Mouse (Mus musculus) heart, embryonic 12.5 days (tissue): Measurements from ENCODE around the gene B3gnt6. TPM values are rescaled to one million over a fixed set of nuclear protein-coding genes. Genes with fewer than 3 reads are reported as not detected.
A peak's percentile ranks its signal among the peaks of the same experiment; 100 is the strongest.

Experiments
- ATAC-seq: fragments of 200-750 bp; cut with Nextera tagmentation; 2 replicates; pipeline ENCODE4 v1.8.0; 2017; ENCODE audit warnings: moderate TSS enrichment, moderate library complexity; ENCODE audit not compliant: insufficient number of reproducible peaks, low FRiP score
- H3K27ac ChIP-seq: fragments of 300-500 bp; sonication (generic); 2 replicates; pipeline ENCODE4 v1.5.1; 2016; ENCODE audit warnings: mild to moderate bottlenecking, moderate library complexity; ENCODE audit not compliant: poor library complexity, severe bottlenecking
- H3K27me3 ChIP-seq: fragments of 300-500 bp; sonication (generic); replicated peaks from 2 replicates; pipeline ENCODE4 v1.6.1; 2016; ENCODE audit warnings: mild to moderate bottlenecking, moderate library complexity
- H3K36me3 ChIP-seq: fragments of 300-500 bp; sonication (generic); 2 replicates; pipeline ENCODE4 v1.6.1; 2016; ENCODE audit warnings: mild to moderate bottlenecking, moderate library complexity
- H3K4me1 ChIP-seq: fragments of 300-500 bp; sonication (generic); replicated peaks from 2 replicates; pipeline ENCODE4 v1.6.1; 2016; ENCODE audit warnings: mild to moderate bottlenecking
- H3K4me2 ChIP-seq: fragments of 300-500 bp; sonication (generic); 2 replicates; pipeline ENCODE4 v1.6.1; 2016; ENCODE audit warnings: mild to moderate bottlenecking, moderate library complexity
- H3K4me3 ChIP-seq: fragments of 300-500 bp; sonication (generic); 2 replicates; pipeline ENCODE4 v1.5.1; 2016; ENCODE audit warnings: mild to moderate bottlenecking
- H3K9ac ChIP-seq: fragments of 300-500 bp; sonication (generic); 2 replicates; pipeline ENCODE4 v1.6.1; 2016; ENCODE audit warnings: mild to moderate bottlenecking, moderate library complexity
- H3K9me3 ChIP-seq: fragments of 300-500 bp; sonication (generic); replicated peaks from 2 replicates; pipeline ENCODE4 v1.6.1; 2016; ENCODE audit warnings: mild to moderate bottlenecking, moderate library complexity
- WGBS: fragments of 180-500 bp; shearing (Covaris S2); methylation state at CpG from one replicate; pipeline ENCODE4 v1.1.7; 2016; 5-methylcytosine and 5-hydroxymethylcytosine counted together
- polyA plus RNA-seq: library from polyadenylated mRNA; unstranded; fragments of >200 nt; fragmentation: Nextera tagmentation; extraction: Ambion mirVana; gene quantifications from 2 replicates; pipeline ENCODE4 v1.2.1, GENCODE M21; 2016

B3gnt6 gene
- polyA plus RNA-seq, 1 experiment from 2014 or later = not detected

- Histone ChIP-seq H3K4me2 (peak overlapping the region; percentile 77), H3K9me3 (no peaks in the 10 kb centered on the region), H3K4me1 (peaks cover 40% of the 10 kb centered on the region), H3K27me3 (no peaks in the 10 kb centered on the region), H3K4me3 (peak overlapping the region; percentile 68), H3K27ac (peak overlapping the region; percentile 32), H3K9ac (peak overlapping the region; percentile 67), H3K36me3 (no peaks in the 10 kb centered on the region)
- ATAC-seq = no peak
- 40% methylated on average over 2 of the region's 2 CpGs for WGBS
Measured at GRCm38 (mm10) chr7:98177071-98177485, 22.2 kb downstream of the B3gnt6 start.

- no peaks in the 10 kb centered on the region for H3K27me3 ChIP-seq
- WGBS = 62% methylated on average over 8 of the region's 8 CpGs
- H3K9ac ChIP-seq = peak overlapping the region; percentile 67
- H3K4me2 ChIP-seq = peak overlapping the region; percentile 77
- H3K4me1 ChIP-seq = peaks cover 46% of the 10 kb centered on the region
- H3K27ac ChIP-seq = peak overlapping the region; percentile 32
- no peaks in the 10 kb centered on the region for H3K9me3 ChIP-seq
- ATAC-seq = no peak
- H3K4me3 ChIP-seq = peak overlapping the region; percentile 68
- no peaks in the 10 kb centered on the region for H3K36me3 ChIP-seq
Measured at GRCm38 (mm10) chr7:98176322-98177070, 22.8 kb downstream of the B3gnt6 start.

- Histone ChIP-seq H3K9ac (no peak overlapping the region), H3K4me2 (0 out of 2 replicates have a peak overlapping the region, but pooled peaks have one; percentile 19), H3K9me3 (no peaks in the 10 kb centered on the region), H3K36me3 (no peaks in the 10 kb centered on the region), H3K27ac (no peak overlapping the region), H3K4me3 (no peak overlapping the region), H3K4me1 (peaks cover 56% of the 10 kb centered on the region), H3K27me3 (no peaks in the 10 kb centered on the region)
- ATAC-seq = peak; percentile 56; the same call in 1 of the 2 replicates
- WGBS = 57% methylated on average over 4 of the region's 4 CpGs
Measured at GRCm38 (mm10) chr7:98174883-98175755, 24.2 kb downstream of the B3gnt6 start.

DNA sequence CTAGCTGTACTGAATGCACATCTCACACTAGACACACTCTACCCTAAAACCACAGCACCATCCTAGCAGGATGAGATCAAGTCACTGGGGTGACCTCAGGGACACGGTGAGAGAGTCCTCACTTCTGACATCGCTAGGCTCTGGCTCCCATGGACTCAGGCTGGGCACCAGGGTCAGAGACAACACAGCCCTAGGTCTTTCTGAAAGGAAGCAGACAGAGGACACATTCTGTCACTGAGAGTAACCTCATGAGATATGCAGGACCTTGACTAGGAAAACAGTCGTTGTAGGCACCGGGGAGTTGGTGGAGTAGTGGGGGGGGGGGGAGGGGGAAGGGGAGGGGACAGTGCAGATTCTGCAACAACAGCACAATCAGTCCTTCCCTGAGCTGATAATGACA, 25.9 kb downstream of the B3gnt6 start:
- 20% methylated on average over 4 of the region's 4 CpGs for WGBS
- Histone ChIP-seq H3K27me3 (no peaks in the 10 kb centered on the region), H3K36me3 (no peaks in the 10 kb centered on the region), H3K9me3 (no peaks in the 10 kb centered on the region), H3K4me3 (no peak overlapping the region), H3K4me1 (peaks cover 52% of the 10 kb centered on the region), H3K4me2 (no peak overlapping the region), H3K9ac (no peak overlapping the region), H3K27ac (no peak overlapping the region)
- no peak for ATAC-seq

- WGBS = 80% methylated on average over 8 of the region's 8 CpGs
- H3K4me3 ChIP-seq = no peak overlapping the region
- H3K36me3 ChIP-seq = no peaks in the 10 kb centered on the region
- H3K9ac ChIP-seq = no peak overlapping the region
- H3K9me3 ChIP-seq = no peaks in the 10 kb centered on the region
- H3K27ac ChIP-seq = no peak overlapping the region
- no peak overlapping the region for H3K4me2 ChIP-seq
- ATAC-seq = no peak
- H3K27me3 ChIP-seq = no peaks in the 10 kb centered on the region
- H3K4me1 ChIP-seq = peaks cover 49% of the 10 kb centered on the region
Measured at GRCm38 (mm10) chr7:98172661-98173060, 26.6 kb downstream of the B3gnt6 start.

- peak overlapping the region; percentile 18 for H3K4me2 ChIP-seq
- WGBS = 55% methylated on average over 6 of the region's 6 CpGs
- H3K27ac ChIP-seq = peak overlapping the region; percentile 61
Measured at GRCm38 (mm10) chr7:98171141-98172073, 27.9 kb downstream of the B3gnt6 start.

DNA sequence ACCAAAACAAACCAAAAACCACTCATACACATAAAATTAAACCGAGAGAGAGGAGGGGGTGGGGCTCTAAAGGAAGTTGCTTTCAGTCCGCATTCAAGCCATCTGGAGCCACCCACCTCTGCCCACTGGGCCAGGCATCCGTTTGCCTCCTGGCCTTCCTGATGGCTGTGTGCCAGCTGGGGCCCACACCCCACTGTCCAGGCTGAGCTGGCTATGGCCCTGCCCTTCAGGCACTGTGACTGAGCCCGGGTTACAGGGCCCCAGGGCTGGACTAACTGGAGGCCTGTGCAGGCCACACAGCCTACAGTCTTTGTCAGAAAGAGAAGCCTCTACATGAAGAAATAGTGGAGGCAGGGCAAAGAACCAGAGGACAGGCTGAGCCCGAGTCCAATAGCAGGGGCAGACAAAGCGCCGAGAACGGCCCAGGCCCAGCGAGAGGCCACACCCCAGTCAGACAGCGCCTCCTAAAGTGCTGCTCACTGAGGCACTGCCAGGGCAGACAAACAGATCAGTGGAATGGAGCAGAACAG, 34.2 kb downstream of the B3gnt6 start:
- ATAC-seq = peak; percentile 66
- no peaks in the 10 kb centered on the region for H3K27me3 ChIP-seq
- H3K27ac ChIP-seq = peak overlapping the region; percentile 63
- peaks cover 47% of the 10 kb centered on the region for H3K4me1 ChIP-seq
- no peaks in the 10 kb centered on the region for H3K9me3 ChIP-seq
- H3K4me2 ChIP-seq = no peak overlapping the region; the same call in 1 of the 2 replicates
- H3K9ac ChIP-seq = peak overlapping the region; percentile 47
- no peaks in the 10 kb centered on the region for H3K36me3 ChIP-seq
- WGBS = 55% methylated on average over 10 of the region's 10 CpGs
- no peak overlapping the region for H3K4me3 ChIP-seq

More at GRCm38 (mm10) chr7:98171141-98172073, 27.9 kb downstream of the B3gnt6 start:
- Histone ChIP-seq H3K4me3 (no peak overlapping the region), H3K36me3 (no peaks in the 10 kb centered on the region), H3K27me3 (no peaks in the 10 kb centered on the region), H3K9me3 (no peaks in the 10 kb centered on the region), H3K9ac (no peak overlapping the region), H3K4me1 (peaks cover 37% of the 10 kb centered on the region)
- ATAC-seq = peak; percentile 90

GRCm38 (mm10) chr7:98164382-98164998, 34.8 kb downstream of the B3gnt6 start:
- H3K27me3 ChIP-seq = no peaks in the 10 kb centered on the region
- H3K36me3 ChIP-seq = no peaks in the 10 kb centered on the region
- no peak overlapping the region for H3K4me3 ChIP-seq
- H3K27ac ChIP-seq = peak overlapping the region; percentile 63
- H3K4me1 ChIP-seq = peaks cover 53% of the 10 kb centered on the region
- no peaks in the 10 kb centered on the region for H3K9me3 ChIP-seq
- no peak overlapping the region for H3K4me2 ChIP-seq
- no peak for ATAC-seq
- WGBS = 82% methylated on average over 9 of the region's 9 CpGs
- no peak overlapping the region for H3K9ac ChIP-seq

- H3K4me2 ChIP-seq = no peak overlapping the region
- ATAC-seq = no peak
- no peaks in the 10 kb centered on the region for H3K36me3 ChIP-seq
- no peak overlapping the region for H3K27ac ChIP-seq
- no peaks in the 10 kb centered on the region for H3K9me3 ChIP-seq
- WGBS = 39% methylated on average over 3 of the region's 3 CpGs
- H3K9ac ChIP-seq = no peak overlapping the region
- peaks cover 60% of the 10 kb centered on the region for H3K4me1 ChIP-seq
- no peak overlapping the region for H3K4me3 ChIP-seq
- no peaks in the 10 kb centered on the region for H3K27me3 ChIP-seq
Measured at GRCm38 (mm10) chr7:98163700-98164099, 35.6 kb downstream of the B3gnt6 start.

DNA sequence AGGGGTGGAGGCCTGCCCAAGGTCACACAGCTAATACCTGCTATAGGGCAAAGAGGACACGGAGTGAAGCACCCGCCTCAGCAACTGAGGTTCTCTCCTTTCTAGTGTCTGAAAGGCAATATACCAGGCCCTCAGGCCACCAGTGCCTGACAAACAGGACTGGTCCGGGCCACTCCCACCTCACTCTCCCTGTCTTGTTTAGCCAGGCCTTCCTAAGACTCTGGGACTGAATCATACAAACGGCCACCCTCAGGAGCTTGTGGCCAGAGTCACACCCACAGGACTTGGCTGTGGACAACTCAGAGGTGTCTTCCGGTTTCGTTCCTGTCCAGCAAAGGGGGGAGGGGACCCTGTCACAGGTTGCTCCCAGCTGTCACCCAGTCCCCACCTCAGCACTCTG, 37.0 kb downstream of the B3gnt6 start:
- 67% methylated on average over 6 of the region's 6 CpGs for WGBS
- peaks cover 74% of the 10 kb centered on the region for H3K4me1 ChIP-seq
- no peak for ATAC-seq
- H3K27me3 ChIP-seq = no peaks in the 10 kb centered on the region
- no peak overlapping the region for H3K9ac ChIP-seq
- no peaks in the 10 kb centered on the region for H3K9me3 ChIP-seq
- no peak overlapping the region for H3K4me2 ChIP-seq
- no peaks in the 10 kb centered on the region for H3K36me3 ChIP-seq
- H3K4me3 ChIP-seq = no peak overlapping the region
- no peak overlapping the region for H3K27ac ChIP-seq
